Mouse (Mus musculus) thymus, postnatal 0 days (tissue): Measurements from ENCODE around the gene Vstm4. TPM values are rescaled to one million over a fixed set of nuclear protein-coding genes. Genes with fewer than 3 reads are reported as not detected.

ENCODE experiments used
- DNase-seq: peaks from one replicate; pipeline ENCODE4 v3.0.0-alpha.2; 2015; ENCODE audit warnings: low spot score
- polyA plus RNA-seq: library from polyadenylated mRNA; unstranded; fragments of >200 nt; fragmentation: Nextera tagmentation; extraction: Ambion mirVana; gene quantifications from 2 replicates; pipeline ENCODE4 v1.2.1, GENCODE M21; 2015

The Vstm4 gene
- polyA plus RNA-seq, 1 experiment from 2014 or later: 4.0 TPM

DNA sequence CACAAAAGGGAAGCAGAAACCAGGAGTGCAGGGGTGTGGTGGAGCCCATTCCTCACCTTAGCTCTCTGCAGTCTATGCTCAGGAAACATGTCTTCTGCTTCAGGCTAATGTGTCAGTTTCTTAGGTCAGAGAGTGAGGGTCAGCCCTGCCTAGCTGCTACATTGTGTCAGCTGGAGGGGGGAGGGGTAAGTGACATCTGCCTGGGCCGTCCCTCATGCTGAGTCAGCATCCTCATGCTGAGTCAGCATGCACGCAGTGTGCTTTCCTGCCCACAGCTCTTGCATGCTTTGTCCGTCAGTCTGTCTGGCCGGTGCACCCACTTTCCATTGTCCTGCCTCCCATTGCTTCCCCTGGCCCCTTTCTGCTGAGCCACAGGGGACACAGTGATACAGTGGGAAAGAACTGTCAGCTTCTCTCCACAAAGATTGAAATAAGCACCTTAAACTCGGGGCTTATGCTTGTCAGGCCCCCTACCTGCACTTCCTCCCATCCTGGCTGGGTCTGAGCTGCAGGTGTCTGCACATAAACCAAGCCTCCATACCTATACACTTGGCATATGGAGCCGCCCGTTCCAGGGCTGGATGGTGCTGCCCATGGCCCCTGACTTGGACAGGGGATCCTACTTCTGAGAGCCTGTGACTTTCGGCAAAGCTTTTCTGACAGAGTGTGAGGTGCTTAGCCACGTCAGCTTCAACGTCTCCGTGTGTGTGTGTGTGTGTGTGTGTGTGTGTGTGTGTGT lies 3.4 kb downstream of the Vstm4 start:
- no peak for DNase-seq

DNA sequence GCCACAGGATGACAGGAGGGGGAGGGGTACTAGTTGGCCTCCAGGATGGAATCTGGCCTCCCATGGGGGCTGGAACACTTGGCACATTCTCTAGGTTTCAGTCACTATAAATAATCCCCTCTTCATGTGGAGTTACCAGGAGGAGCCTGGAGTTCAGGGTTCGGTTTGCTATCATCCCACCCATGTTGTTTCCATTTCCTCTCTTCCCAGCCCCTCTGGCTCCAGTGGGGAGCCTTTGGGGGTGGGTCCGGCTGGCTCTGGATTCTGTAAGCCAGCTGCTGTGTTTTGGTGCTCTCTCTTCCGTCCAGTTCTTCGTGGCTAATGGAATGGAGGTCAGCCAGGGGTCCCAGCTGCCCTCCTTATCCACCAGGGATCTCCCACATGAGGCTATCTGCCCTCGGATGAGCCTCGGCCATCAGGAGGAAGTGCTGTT lies 4.6 kb downstream of the Vstm4 start:
- no peak for DNase-seq

DNA sequence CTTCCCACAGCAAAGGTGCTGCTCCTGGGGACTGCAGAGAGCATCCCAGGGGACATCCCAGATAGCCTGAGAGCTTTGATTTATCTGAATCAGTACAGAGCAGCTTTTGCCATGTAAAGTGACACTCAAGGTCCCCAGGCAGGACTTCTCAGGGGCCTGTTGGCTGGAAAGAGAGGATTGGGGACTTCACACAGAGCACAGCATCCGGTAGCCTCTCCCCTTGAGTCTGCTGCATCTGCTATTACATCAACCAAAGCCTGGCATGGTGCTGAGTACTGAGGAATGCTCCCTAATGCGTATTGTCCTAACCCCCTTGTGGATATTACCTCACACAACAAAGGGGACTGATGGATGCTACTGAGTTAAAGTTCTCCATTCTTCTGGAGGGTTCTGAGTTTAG lies 5.1 kb downstream of the Vstm4 start:
- DNase-seq: no peak

DNA sequence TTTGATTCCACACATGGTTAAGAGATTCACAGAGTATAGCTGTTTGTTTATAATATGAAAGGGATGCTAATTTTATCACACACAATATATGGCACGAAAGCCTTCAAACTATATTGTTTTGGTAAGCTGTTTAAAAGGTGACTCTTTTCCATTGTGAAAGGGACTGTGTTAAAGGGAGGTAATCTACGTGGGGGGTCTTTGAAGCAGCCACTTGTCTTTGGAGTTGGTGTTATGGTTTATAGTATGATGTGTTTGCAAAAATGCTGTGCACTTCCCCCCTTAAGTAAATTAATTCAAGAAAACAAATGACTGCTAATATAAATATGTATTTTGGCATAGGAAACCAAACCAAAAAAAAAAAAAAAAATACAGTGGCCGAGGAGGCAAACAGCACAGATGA lies 8.8 kb downstream of the Vstm4 start:
- no peak for DNase-seq

DNA sequence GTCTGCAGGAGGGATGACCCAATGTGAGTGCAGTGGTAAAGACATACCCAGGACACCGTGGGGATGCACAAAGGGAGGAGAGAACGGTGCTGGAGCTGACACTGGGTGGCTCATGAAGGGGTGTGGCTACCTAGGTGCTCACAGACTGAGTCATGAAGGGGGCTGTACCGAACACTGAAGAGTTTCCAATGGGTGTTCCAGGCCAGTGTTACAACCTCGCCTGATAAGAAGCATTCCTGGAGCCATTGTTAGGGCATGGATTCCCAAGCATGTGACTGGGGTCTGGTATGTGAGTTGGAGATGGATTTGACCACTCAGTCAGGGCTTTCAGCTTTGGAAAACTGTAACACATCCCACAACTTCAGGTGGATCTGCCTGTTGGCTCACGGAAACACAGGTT lies 15.4 kb downstream of the Vstm4 start:
- DNase-seq: no peak

DNA sequence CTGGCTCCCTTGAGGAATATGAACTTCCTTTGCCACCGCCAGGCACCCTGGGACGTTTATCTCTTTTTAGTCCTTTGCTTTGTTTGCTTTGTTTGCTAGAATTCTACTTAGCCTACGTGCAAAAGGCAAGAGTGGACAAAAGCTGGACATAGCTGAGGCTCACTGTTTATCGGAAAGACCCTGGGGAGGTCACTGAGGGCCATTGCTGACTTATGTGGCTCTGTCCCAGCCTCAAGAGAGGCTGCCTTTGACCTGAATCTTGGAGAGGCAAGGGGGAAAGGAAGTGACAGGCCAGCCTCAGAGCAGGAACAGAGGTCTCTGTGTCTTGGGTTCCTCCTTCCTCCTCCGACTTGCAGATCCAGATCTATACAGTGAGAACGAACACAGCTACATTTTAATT lies 21.0 kb downstream of the Vstm4 start:
- DNase-seq: no peak

DNA sequence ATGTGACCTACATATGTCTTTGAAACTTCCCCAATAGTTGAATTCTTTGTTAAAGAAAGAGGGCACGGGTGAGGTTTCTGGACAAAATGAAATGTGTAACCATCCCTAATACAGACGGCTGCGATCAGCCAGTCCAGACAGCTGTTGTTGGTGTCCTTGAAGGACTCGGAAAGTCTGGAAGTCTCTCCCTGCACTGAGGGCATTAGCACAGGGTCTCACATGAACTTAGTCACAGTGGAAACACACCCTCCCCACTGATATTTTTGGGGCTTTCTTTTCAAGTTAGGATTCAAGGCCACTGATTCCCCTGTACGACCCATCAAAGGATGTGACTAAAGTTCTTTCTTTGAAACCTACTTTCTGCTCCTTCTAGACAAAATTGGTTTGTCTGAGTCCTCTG lies 23.8 kb downstream of the Vstm4 start:
- DNase-seq: no peak

DNA sequence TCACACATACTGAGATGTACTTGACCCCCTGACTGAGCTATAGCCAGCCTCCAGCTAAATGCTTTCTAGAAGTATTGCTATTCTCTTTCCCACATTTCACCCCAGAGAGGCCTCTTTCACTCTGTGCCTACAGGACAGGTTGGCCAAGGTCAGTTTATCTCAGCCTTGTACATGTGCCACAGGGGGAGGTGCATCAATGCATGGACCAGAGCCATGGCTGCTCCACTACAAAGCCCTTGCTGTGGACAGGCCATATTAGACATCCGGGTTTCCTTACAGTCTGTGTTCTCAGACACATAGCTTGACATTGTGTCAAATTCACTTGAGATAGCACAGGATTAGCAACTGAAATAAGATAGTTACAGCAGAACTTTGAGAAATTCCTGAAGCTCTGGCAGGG lies 25.1 kb downstream of the Vstm4 start:
- no peak for DNase-seq

- no peak for DNase-seq
These were observed 32.5 kb downstream of the Vstm4 start for GRCm38 (mm10) chr14:32888876-32889674.

GRCm38 (mm10) chr14:32894341-32894853 lies 37.8 kb downstream of the Vstm4 start:
- no peak for DNase-seq

GRCm38 (mm10) chr14:32894878-32895277 lies 38.3 kb downstream of the Vstm4 start:
- no peak for DNase-seq

DNA sequence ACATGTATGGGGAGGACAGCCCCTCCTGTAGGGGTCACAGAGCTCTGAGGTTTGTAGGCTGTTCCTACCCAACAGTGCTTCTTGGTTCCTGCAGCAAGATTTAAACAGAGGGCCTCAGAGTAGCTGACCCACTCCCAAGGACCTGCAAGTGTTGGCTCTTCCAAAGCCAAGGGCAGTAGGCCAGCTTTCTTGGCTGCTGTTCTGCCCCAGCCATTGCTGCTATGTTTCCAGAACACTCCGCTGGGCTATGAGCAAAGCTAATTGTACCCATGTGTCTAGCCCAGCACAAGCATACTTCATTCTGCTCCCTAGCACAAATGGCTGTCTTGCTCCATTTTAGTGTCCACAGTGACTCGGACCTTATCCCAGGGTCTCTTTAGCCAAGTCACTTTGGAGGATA lies 40.3 kb downstream of the Vstm4 start:
- no peak for DNase-seq

- no peak for DNase-seq
These were observed 46.6 kb downstream of the Vstm4 start for GRCm38 (mm10) chr14:32903203-32903602.

- no peak for DNase-seq
These were observed 50.0 kb downstream of the Vstm4 start for GRCm38 (mm10) chr14:32906545-32906944.

- no peak for DNase-seq
These were observed 52.6 kb downstream of the Vstm4 start for GRCm38 (mm10) chr14:32909112-32909511.

- DNase-seq: no peak
These were observed 54.6 kb downstream of the Vstm4 start for GRCm38 (mm10) chr14:32911187-32911586.

- no peak for DNase-seq
These were observed 58.8 kb downstream of the Vstm4 start for GRCm38 (mm10) chr14:32915360-32915759.

- DNase-seq: no peak
These were observed 61.4 kb downstream of the Vstm4 start for GRCm38 (mm10) chr14:32917919-32918318.

- no peak for DNase-seq
These were observed 67.3 kb downstream of the Vstm4 start for GRCm38 (mm10) chr14:32923871-32924270.

DNA sequence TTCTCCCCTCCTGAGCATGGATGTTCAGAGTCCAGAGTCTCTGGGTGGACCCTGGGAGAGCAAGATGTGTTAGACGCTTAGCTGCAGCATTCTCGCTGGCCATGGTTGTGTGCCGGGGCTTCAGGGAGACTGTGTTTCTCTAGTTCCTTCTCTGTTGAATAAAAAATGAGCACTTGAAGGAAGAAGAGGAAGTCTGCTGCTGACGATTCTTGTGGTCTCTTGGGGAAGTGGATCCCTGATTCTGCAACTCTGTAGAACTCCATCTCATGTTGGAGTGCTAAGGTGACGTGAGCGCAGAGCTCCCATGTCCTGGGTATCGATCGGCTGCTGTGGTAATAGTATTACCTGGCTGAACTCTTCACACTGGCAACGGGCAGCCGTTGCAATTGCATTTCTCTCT lies 75.2 kb downstream of the Vstm4 start:
- no peak for DNase-seq

- no peak for DNase-seq
These were observed 75.7 kb downstream of the Vstm4 start for GRCm38 (mm10) chr14:32932220-32932619.

DNA sequence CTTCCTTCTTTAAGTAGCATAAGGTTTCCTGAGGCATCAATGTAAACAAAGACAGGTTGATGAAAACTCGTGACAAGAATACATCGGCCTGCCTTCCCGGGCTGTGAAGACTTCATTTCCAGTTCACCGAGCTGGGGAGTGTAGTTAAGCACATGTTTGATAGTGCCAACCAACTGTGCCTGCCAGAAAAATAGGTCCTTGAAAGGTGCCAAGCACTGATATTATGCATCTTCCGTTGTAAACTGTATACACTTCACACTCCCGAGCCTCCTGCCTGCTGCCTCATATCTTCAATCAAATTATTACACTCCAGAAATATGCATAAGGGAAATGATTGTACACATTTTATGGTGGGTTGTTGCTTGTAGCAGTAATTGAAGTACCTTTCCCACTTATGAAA lies 77.5 kb downstream of the Vstm4 start:
- no peak for DNase-seq

DNA sequence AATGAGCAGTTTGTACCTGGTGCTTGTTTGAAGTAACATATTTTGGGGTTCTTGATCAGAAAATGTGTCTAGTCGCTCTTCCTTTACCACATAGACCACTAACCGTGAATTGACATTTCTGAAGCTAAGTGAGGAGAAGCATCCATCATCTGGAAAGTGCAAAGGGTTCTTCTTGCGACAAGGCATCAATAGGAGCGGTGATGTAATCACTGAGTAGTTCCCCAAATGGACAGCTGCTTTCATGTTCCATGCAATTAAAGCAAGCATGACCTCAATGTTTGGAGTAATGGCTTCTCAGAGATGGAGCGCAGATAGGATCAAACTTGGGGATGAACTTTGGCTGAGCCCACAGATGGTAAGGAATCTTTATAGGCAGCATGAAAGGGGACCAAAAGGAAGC lies 82.7 kb downstream of the Vstm4 start:
- no peak for DNase-seq
